Mouse (Mus musculus): ENCODE results near the gene Gprin1.

Gprin1 gene

DNA sequence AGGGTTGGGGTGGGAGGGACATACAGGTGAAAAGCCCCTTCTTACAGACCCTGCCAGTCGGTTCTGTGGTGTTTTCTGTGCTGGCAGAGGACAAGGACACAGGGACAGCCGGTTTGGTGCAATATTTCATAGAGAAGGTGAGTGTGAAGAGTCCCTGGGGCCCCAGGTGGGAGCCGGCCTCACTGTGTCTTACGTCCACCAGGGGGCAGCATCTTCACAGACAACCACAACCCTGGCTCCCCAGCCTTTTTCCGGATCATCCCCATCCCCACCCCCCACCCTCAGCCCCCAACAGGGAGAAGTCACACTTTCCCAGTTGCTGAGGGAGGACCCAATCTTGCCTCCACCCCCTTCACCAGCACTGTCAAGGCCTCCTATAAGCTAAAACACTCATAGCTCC lies 32.8 kb downstream of the Gprin1 start:
- no peak for DNase-seq

- no peak for DNase-seq
Measured at GRCm38 (mm10) chr13:54714996-54715395, 34.7 kb downstream of the Gprin1 start.

GRCm38 (mm10) chr13:54714393-54714792 lies 35.3 kb downstream of the Gprin1 start:
- no peak for DNase-seq

- no peak for DNase-seq
Measured at GRCm38 (mm10) chr13:54710866-54711265, 38.8 kb downstream of the Gprin1 start.

DNA sequence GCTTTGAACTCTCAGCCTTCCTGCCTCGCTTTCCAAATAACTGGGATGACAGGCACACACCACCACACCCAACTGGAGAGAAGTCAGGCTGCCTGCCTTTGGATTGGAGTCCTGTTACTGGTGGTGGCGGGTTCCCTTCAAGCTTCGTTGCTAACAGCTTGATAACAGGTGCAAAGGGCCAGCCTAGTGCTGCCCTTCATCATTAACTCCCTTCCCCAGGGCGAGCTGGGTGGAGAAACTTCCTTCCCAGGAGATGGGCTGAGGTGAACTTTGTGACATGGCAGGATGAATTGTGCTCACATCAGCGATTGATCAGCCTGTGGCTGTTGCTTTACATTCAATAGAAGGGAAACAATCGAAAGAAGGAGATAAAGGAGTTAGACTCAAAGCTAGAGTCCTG lies 44.8 kb downstream of the Gprin1 start:
- DNase-seq: no peak

DNA sequence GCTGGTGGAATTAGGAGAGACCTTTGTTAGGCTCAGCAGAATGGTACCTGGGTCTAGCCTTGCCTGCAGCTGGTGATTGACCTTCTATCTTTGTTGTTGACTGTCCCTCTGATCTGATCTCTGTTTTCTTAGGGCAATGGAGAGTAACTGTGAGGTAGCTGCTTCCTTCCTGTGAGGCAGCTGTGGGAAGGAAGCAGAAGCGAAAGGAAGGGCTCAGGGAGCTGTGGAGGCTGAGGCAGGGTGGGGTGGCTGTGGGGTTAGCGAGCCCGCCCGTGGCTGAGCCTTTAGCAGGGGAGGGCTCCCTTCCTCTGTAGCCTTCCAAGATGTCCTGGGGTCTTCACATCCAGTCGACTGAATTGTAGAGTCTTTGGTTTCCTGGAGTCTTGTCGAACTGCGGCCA lies 47.2 kb downstream of the Gprin1 start:
- DNase-seq: no peak

DNA sequence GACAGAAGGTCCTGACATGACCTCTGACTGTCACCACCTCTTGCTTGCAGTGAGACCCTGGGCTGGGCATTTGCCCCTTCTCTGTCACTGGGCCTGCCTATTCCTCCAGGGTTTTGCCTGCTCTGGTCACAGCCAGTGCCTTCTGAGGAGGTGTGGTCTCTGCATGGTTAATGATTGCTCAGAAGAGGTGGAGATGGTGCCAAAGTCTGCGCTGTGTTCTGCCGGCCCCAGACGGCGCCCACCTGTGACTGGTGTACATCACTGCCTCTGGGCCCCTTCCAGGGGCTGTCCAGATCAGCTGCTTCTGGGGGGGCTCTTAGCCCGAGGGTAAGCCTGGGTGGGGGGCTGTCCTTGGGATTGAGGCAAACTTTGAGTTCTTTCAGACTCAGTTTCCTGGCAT lies 48.4 kb downstream of the Gprin1 start, which contains the start of gene Cdhr2:
Gene Cdhr2, plus strand, starts transcription at position 219 of the 400 bp plus-strand sequence.
- DNase-seq: no peak

- DNase-seq: no peak
Measured at GRCm38 (mm10) chr13:54695479-54696230, 54.0 kb downstream of the Gprin1 start.

DNA sequence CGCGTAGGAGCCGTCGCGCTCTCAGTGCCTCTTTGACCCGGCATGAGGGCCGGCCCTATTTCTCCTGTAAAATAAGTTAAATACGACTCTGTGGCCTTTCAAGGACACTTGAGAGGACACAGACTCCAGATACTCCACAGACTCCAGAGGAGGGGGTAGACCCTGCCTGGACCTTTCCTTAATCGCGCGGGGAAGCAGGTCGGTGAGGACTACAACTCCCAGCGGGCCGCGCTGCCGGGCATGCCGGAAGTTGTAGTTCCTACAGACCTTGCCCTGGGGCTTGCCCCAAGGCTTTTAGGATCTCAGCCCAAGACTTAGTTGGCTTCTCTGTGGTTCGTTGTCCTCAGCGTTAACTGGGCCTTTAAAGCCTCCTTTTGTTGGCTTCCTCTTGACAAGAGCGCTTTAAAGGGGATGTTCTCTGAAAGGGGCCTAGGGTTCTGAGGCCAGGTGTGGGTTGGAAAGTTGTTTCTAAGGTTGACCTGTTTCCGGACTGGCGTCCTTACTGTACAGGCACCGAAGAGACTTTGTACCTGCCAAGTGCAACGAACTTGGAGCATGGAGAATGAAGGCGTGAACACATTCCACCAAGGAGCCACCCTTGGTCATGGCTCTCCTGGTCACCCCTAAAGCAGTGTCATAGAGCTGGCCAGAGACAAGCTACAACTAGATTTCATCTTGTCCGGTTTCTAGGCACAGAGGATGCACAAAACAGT lies 55.2 kb downstream of the Gprin1 start:
- peak; percentile 87 to 89 for DNase-seq

DNA sequence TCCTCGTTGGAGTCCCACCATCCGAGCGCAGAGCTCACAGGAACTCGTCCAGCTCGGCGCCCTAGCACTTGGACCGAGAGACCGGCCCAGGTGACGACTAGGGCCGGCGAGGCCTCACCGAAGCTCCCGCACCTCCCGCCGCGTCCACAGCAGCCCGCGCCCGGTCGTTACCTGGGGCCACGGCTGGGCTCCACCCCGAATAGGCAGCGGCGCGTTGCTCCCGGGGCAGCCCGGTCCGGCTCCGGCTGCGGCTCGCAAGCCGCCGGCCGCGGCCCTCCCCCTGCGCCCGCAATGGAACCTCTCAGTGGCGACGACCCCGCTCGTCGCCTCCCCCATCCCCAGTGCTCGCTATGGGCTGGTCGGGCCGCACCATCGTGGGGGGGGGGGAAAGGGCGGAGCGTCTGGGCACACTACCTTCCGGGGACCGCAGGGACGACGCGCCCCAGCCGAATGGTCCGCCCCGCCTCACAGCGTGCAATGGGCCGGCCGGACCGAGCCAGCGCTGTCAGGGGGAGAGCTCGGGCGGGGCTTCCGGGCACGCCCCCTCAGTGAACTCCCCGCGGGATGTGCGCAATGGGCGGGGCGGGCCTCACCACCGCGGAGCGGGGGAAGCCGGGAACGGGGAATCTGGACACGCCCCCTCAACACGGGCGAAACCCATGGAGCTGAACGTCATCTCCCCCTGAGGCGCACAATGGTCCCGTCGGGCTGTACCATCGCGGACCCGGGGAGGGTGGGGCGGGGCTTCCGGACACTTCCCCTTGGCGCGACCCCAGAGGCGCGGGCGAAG lies 55.9 kb downstream of the Gprin1 start, which contains the start of gene Rnf44:
Gene Rnf44, minus strand, starts transcription at position 350 of the 790 bp plus-strand sequence.
- peak; percentile 97 to 98 for DNase-seq

DNA sequence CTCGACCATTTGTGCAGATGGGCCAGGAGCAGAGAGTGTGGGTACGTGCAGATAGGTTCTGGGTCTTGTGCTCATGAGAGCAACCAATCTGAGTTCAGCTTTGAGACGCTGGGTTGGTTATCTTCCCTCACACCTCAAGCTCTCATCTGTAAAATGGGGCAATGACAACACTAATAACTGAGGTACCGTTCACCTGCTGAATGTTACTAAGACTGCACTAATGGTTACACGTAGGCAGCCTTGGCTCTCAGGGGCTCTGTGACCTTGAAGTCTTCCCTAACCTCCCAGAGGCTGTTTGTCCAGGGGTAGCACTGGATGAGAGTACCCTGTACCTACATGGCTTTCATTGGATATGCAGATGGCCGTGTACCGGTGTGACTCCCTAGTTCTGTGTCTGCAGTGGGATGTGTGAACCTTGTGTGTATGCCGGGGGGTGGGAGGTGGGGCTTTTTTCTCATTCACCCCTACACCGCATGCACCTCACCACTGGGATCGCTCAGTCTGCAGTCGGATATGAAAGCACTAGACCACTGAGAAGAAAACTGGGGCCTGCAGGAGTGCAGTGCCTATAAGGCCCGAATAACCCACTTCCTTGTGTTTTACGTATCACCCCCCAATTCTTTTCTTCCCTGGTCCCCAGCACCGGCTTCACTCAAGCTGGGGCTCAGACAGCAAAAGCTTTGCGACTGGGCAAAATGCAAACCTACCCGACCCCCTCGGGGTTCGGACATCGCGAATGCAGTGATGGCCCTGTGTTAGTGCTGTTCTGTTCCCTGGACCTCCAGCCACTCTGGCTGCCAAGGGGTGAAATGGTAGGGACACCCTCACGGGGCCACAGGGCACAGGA lies 56.7 kb downstream of the Gprin1 start:
- DNase-seq: no peak

- DNase-seq: peak in 1 of 2 experiments; percentile 39
Measured at GRCm38 (mm10) chr13:54691737-54692136, 57.9 kb downstream of the Gprin1 start.

DNA sequence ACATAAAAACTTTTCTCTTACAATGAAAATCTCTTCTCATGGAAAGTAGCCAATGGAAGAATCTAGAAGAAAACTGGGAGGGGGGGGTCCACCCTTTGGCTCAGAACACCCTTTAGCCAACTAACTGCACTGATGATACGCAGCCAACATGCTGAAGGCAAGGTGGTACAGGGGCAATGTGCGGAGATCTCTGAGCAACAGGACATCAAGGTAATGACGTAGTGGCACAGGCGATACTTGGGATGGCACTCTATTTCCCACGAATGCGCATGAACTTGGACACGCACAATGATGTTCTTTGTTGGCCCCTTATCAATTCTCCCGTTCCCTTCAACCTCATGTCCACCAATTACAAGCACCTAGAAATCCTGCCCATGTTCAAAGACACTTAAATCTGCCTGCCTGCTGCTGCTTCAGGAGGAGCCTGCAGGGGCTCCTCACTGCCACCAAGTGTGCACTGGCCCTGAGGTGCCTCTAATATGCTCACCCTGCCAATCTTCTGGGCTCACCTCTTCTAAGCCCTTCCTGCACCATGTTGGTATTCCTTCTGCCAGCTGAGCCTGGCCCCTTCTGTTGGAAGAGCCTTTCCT lies 59.4 kb downstream of the Gprin1 start:
- no peak for DNase-seq

GRCm38 (mm10) chr13:54687575-54688424 lies 61.9 kb downstream of the Gprin1 start:
- DNase-seq: peak; percentile 93 to 96

DNA sequence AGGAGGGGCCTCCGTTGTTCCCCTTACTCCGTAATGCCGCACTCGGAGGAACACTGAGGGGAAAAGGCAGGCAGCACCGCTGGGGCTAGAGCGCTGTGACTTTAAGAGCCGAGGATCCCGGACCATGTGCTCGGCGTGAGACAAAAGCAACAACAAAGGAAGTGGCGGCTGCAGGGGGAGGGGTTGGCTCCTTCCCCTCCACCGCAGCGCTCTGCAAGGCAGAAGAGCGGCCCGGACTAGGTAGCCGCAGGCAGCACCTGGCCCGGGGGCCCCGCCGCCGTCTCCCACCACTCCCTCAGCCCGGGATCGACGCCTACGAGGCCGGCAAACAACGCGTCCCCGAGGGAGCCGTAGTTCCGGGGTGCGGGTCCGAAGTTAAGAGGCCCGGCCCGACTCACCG lies 62.6 kb downstream of the Gprin1 start:
- peak; percentile 84 to 89 for DNase-seq
